Comparison of ENCODE assay signal across 27 mouse cellular contexts in genomic region chr16:93238326-93238725, GRCm38 (mm10).
A peak's percentile ranks its signal among the peaks of the same experiment; 100 is the strongest.
DNase-seq lines count a peak whose midpoint lies in the region; ATAC-seq lines count a peak whose summit lies in the region.
"Had no signal": no experiment of that assay in that cellular context is flagged by ENCODE, and none has a peak within 500 bp of the region (broad histone marks: within the 10 kb centered on the region; RNA-seq: fewer than 3 reads in every experiment).

No protein-coding gene starts in this region.

- H3K9me3 ChIP-seq in hindbrain, embryonic 13.5 days, result no peaks in the 10 kb centered on the region; the same call in 1 of the 2 replicates
- H3K9me3 ChIP-seq: forebrain, embryonic 12.5 days; forebrain, embryonic 15.5 days; heart, embryonic 15.5 days; hindbrain, embryonic 15.5 days; intestine, embryonic 15.5 days had no signal

- peaks cover 7% of the 10 kb centered on the region; the same call in 1 of the 2 replicates for H3K27me3 ChIP-seq in hindbrain, embryonic 13.5 days
- H3K27me3 ChIP-seq: forebrain, embryonic 12.5 days; forebrain, embryonic 15.5 days; heart, embryonic 12.5 days; heart, embryonic 15.5 days; hindbrain, embryonic 15.5 days; intestine, embryonic 15.5 days had no signal

- H3K36me3 ChIP-seq in hindbrain, embryonic 13.5 days, result no peaks in the 10 kb centered on the region
- H3K36me3 ChIP-seq: forebrain, embryonic 12.5 days; forebrain, embryonic 15.5 days; heart, embryonic 12.5 days; heart, embryonic 15.5 days; hindbrain, embryonic 15.5 days; intestine, embryonic 15.5 days had no signal

- 86% methylated on average over 4 of the region's 4 CpGs for WGBS in hindbrain, embryonic 13.5 days

- H3K27ac ChIP-seq in hindbrain, embryonic 13.5 days, result no peak overlapping the region
- H3K27ac ChIP-seq: forebrain, embryonic 12.5 days; forebrain, embryonic 15.5 days; heart, embryonic 15.5 days; hindbrain, embryonic 15.5 days; intestine, embryonic 15.5 days had no signal

- no peak for ATAC-seq in hindbrain, embryonic 13.5 days (ENCODE audit: low FRiP score)
- ATAC-seq: activated CD4-positive, CD25-positive, alpha-beta regulatory T cell, adult 4 months; CD4-positive, CD25-positive, alpha-beta regulatory T cell, adult 4 months; forebrain, embryonic 15.5 days; intestine, embryonic 15.5 days had no signal

- H3K4me3 ChIP-seq in hindbrain, embryonic 13.5 days, result no peak overlapping the region
- H3K4me3 ChIP-seq: forebrain, embryonic 12.5 days; forebrain, embryonic 15.5 days; heart, embryonic 12.5 days; heart, embryonic 15.5 days; hindbrain, embryonic 15.5 days; intestine, embryonic 15.5 days had no signal

- DNase-seq in 3T3-L1 (ENCODE audit: low read depth, low spot score) (peak; percentile 57), NIH3T3 (ENCODE audit: low read depth) (peak; percentile 52)
- peak; percentile 96 for DNase-seq in fibroblast of lung, adult 2 months (ENCODE audit: low read depth)
- no peak for DNase-seq in adrenal gland, postnatal 4 days (ENCODE audit: low spot score in 2 of 2)
- DNase-seq in cerebellum, postnatal 14 days, result no peak
- DNase-seq: adrenal gland, postnatal 10 days; adrenal gland, postnatal 36 days; B cell, adult 2 months; cerebellum, adult 11 months; cerebellum, adult 8-10 months; cerebellum, postnatal 10 days; gastrocnemius, postnatal 10 days; gastrocnemius, postnatal 36 days; heart, adult 18-20 months; heart, postnatal 10 days; heart, postnatal 4 days; kidney, adult 18-20 months; kidney, adult 9 months had no signal

- no peaks in the 10 kb centered on the region for H3K4me1 ChIP-seq in hindbrain, embryonic 13.5 days (replicated peaks)
- H3K4me1 ChIP-seq: forebrain, embryonic 12.5 days; forebrain, embryonic 15.5 days; heart, embryonic 12.5 days; heart, embryonic 15.5 days; hindbrain, embryonic 15.5 days; intestine, embryonic 15.5 days had no signal

- no peak overlapping the region for H3K4me2 ChIP-seq in hindbrain, embryonic 13.5 days
- H3K4me2 ChIP-seq: forebrain, embryonic 12.5 days; forebrain, embryonic 15.5 days; heart, embryonic 12.5 days; heart, embryonic 15.5 days; hindbrain, embryonic 15.5 days; intestine, embryonic 15.5 days had no signal

- H3K9ac ChIP-seq in hindbrain, embryonic 13.5 days, result no peak overlapping the region
- H3K9ac ChIP-seq: forebrain, embryonic 12.5 days; forebrain, embryonic 15.5 days; heart, embryonic 12.5 days; heart, embryonic 15.5 days; hindbrain, embryonic 15.5 days; intestine, embryonic 15.5 days had no signal

Comparison
In these comparisons a context has a peak if more than half of its experiments do, and no peak if none do; other contexts are left out.
1. DNase-seq: peak in 3T3-L1 (single experiment), NIH3T3 (single experiment) and fibroblast of lung, adult 2 months (single experiment); none in adrenal gland, postnatal 4 days (0 of 2) and cerebellum, postnatal 14 days (0 of 2).